Mouse (Mus musculus): Measurements from ENCODE around the gene Bcor. TPM values are rescaled to one million over a fixed set of nuclear protein-coding genes. Genes with fewer than 3 reads are reported as not detected.

Bcor gene
- polyA plus RNA-seq, 1 experiment from 2014 or later: 20.2 TPM

DNA sequence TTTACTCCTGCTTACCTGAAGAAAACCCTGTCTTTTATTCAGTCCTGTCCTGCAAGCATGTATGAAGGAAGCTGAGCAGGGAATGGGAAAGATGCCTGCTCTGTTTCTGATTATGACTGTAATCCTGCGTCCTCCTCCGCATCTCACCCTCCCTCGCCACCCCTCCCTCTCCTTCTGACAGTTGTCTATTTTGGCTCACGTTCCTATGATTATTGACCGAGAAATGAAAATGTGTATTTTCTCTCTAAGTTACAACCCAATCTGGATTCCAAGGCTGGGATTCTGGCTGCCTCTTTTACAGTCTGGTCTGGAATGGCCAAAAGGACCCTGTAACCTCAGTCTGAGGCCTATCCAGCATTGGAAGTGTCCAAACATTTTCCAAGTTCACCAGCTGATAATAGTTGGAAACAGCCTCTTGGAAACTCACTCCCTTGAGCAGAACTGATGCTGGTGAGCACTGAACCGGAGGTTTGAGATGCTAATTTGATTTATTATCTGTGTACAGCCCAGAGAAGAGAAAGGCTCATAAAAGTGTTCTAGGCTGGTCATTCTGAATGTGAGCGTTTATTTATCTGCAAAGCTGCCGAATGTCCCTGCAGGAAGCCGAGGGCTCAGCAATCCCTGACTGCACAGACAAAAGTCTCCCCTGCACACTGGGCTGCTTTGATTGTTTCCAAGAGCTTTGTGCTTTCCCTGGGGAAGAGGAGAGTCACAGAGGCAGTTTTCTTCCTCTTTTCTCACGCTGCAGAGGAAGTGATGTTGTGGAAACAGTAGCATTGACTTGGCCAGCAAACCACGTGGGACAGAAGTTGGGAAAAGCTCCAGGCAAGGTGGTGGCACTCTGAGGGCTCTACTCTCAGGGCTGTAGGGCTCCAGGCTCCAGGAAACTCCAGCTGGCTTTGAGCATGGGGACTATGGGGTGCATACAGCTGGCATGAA is 4.7 kb upstream of the Bcor start:
- WGBS (ENCODE audit: insufficient replicate concordance): 50% methylated on average over 11 of the region's 11 CpGs
- peaks cover 8% of the 10 kb centered on the region for H3K27me3 ChIP-seq (ENCODE audit: control insufficient read depth, insufficient read depth, low read length)
- H3K9me3 ChIP-seq (replicated peaks; ENCODE audit: control insufficient read depth, low read length): no peaks in the 10 kb centered on the region
- H3K27ac ChIP-seq (ENCODE audit: low read depth, low read length): peak overlapping the region; percentile 41; the same call in 1 of the 2 replicates
- no peak overlapping the region for H3K4me2 ChIP-seq
- no peak for ATAC-seq (replicated peaks; ENCODE audit: insufficient number of reproducible peaks, low FRiP score, low TSS enrichment)
- no peak overlapping the region for H3K4me3 ChIP-seq (ENCODE audit: low read depth, low read length)
- H3K9ac ChIP-seq (ENCODE audit: low read depth, low read length): no peak overlapping the region
- H3K36me3 ChIP-seq (ENCODE audit: control insufficient read depth, insufficient read depth, low read length): no peaks in the 10 kb centered on the region
- H3K4me1 ChIP-seq (ENCODE audit: control insufficient read depth, insufficient read depth, low read length): no peaks in the 10 kb centered on the region

DNA sequence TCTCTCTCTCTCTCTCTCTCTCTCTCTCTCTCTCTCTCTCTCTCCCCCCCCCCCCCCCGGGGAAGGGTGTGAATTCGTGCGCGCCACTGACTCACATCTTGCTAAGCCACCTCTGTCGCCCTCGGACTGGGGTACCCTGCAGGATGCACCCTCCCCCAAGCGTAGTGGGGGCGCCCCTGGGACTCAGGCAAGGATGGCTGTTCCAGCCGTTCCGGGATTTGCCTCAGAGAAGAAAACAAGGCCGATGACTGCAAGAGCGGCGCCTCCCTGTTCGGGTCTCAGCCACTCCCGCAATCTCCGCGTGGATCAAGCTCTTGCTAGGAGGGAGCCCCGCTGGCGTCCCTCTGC is 647 bp downstream of the Bcor start:
- no peak for ATAC-seq (replicated peaks; ENCODE audit: insufficient number of reproducible peaks, low FRiP score, low TSS enrichment)
- no peaks in the 10 kb centered on the region for H3K9me3 ChIP-seq (replicated peaks; ENCODE audit: control insufficient read depth, low read length)
- peaks cover 51% of the 10 kb centered on the region for H3K27me3 ChIP-seq (ENCODE audit: control insufficient read depth, insufficient read depth, low read length)
- peak overlapping the region; percentile 75 for H3K9ac ChIP-seq (ENCODE audit: low read depth, low read length)
- peaks cover 5% of the 10 kb centered on the region for H3K4me1 ChIP-seq (ENCODE audit: control insufficient read depth, insufficient read depth, low read length)
- peak overlapping the region; percentile 67 for H3K4me2 ChIP-seq
- H3K4me3 ChIP-seq (ENCODE audit: low read depth, low read length): peak overlapping the region; percentile 52
- no peaks in the 10 kb centered on the region for H3K36me3 ChIP-seq (ENCODE audit: control insufficient read depth, insufficient read depth, low read length)
- 0% methylated on average over 11 of the region's 19 CpGs for WGBS (ENCODE audit: insufficient replicate concordance)
- H3K27ac ChIP-seq (ENCODE audit: low read depth, low read length): peak overlapping the region; percentile 91

DNA sequence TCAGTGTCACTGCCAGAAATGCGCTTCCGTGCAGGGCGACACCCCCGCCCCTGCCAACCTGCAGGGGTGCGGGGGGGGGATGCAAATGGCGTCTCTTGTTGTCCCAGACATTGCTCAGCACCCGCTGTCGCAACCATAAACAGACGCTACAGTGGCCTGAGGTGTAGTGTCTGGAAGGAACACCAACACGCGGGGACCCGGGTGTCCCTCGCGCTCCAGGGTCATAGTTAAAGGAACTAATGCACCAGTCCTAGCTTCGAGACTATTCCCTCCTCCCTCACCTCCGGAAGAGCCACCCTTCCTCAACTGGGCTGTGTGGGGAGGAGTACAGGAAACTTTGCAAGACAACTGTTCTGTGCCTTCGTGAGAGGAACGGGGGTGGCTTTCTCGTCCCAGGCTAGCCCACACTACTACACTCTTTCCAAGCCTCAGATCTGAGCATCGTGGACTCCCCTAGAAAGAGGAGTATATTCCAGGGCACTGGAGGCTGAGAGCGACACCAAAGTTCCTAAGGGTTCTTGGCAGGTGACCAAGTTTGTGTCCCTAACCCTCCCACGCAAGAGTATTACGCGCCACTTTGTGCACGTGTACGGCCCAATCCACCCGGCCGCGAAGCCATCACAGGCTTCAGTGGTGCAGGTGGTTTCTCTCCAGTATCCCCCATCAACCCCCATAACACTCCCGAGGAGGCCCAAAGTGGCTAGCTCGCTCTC is 1.2 kb downstream of the Bcor start:
- Histone ChIP-seq H3K9ac (ENCODE audit: low read depth, low read length) (peak overlapping the region; percentile 75), H3K27ac (ENCODE audit: low read depth, low read length) (peak overlapping the region; percentile 91), H3K27me3 (ENCODE audit: control insufficient read depth, insufficient read depth, low read length) (peaks cover 51% of the 10 kb centered on the region), H3K4me3 (ENCODE audit: low read depth, low read length) (peak overlapping the region; percentile 52), H3K4me2 (peak overlapping the region; percentile 67), H3K36me3 (ENCODE audit: control insufficient read depth, insufficient read depth, low read length) (no peaks in the 10 kb centered on the region), H3K9me3 (replicated peaks; ENCODE audit: control insufficient read depth, low read length) (no peaks in the 10 kb centered on the region), H3K4me1 (ENCODE audit: control insufficient read depth, insufficient read depth, low read length) (peaks cover 5% of the 10 kb centered on the region)
- ATAC-seq (replicated peaks; ENCODE audit: insufficient number of reproducible peaks, low FRiP score, low TSS enrichment): 0 out of 2 replicates have a peak, but pooled peaks have one; percentile 19
- 5% methylated on average over 31 of the region's 31 CpGs for WGBS (ENCODE audit: insufficient replicate concordance)

GRCm38 (mm10) chrX:12158244-12158820 is 1.8 kb downstream of the Bcor start:
- Histone ChIP-seq H3K4me2 (peak overlapping the region; percentile 67), H3K36me3 (ENCODE audit: control insufficient read depth, insufficient read depth, low read length) (no peaks in the 10 kb centered on the region), H3K9ac (ENCODE audit: low read depth, low read length) (peak overlapping the region; percentile 58), H3K27ac (ENCODE audit: low read depth, low read length) (peak overlapping the region; percentile 91), H3K9me3 (replicated peaks; ENCODE audit: control insufficient read depth, low read length) (no peaks in the 10 kb centered on the region), H3K4me1 (ENCODE audit: control insufficient read depth, insufficient read depth, low read length) (peaks cover 5% of the 10 kb centered on the region), H3K27me3 (ENCODE audit: control insufficient read depth, insufficient read depth, low read length) (peaks cover 51% of the 10 kb centered on the region), H3K4me3 (ENCODE audit: low read depth, low read length) (peak overlapping the region; percentile 52)
- WGBS (ENCODE audit: insufficient replicate concordance): 5% methylated on average over 36 of the region's 44 CpGs
- peak; percentile 66; the same call in 1 of the 2 replicates for ATAC-seq (replicated peaks; ENCODE audit: insufficient number of reproducible peaks, low FRiP score, low TSS enrichment)

DNA sequence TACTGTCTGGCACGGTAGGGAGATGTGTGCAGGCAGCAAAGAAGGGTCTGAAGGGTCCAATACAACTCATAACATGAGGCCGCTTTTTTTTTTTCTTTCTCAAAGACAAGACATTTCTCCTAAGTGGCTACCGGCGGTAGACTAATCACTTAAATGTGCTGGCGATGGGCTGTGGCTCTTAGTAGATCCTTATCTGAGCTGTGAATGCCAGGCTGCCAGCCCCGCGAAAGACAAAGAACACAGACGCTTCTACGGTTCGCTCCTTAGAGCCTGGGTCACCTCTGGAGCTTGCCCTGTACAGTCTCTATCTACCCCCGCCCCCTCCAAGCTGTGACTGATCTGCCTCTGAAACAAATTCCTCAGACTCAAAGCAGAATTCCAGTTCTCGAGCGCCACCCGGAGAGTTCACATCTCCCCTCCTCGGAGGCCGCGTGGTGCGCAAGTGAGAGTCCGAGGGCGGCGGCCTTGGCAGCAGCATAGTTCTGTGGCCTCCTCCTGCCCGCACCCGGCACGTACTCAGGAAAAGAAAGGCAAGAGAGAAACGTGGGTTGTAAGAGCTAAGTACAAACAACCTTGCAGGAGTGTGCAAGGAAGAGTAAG is 2.7 kb downstream of the Bcor start:
- H3K9me3 ChIP-seq (replicated peaks; ENCODE audit: control insufficient read depth, low read length): no peaks in the 10 kb centered on the region
- H3K9ac ChIP-seq (ENCODE audit: low read depth, low read length): no peak overlapping the region
- peak overlapping the region; percentile 91; the same call in 1 of the 2 replicates for H3K27ac ChIP-seq (ENCODE audit: low read depth, low read length)
- no peak overlapping the region for H3K4me3 ChIP-seq (ENCODE audit: low read depth, low read length)
- peaks cover 8% of the 10 kb centered on the region for H3K4me1 ChIP-seq (ENCODE audit: control insufficient read depth, insufficient read depth, low read length)
- peaks cover 58% of the 10 kb centered on the region for H3K27me3 ChIP-seq (ENCODE audit: control insufficient read depth, insufficient read depth, low read length)
- peak overlapping the region; percentile 67 for H3K4me2 ChIP-seq
- 5% methylated on average over 25 of the region's 25 CpGs for WGBS (ENCODE audit: insufficient replicate concordance)
- no peaks in the 10 kb centered on the region for H3K36me3 ChIP-seq (ENCODE audit: control insufficient read depth, insufficient read depth, low read length)
- ATAC-seq (replicated peaks; ENCODE audit: insufficient number of reproducible peaks, low FRiP score, low TSS enrichment): peak; percentile 35

- Histone ChIP-seq H3K4me1 (ENCODE audit: control insufficient read depth, insufficient read depth, low read length) (peaks cover 12% of the 10 kb centered on the region), H3K27ac (ENCODE audit: low read depth, low read length) (peak overlapping the region; percentile 0; the same call in 1 of the 2 replicates), H3K4me2 (peak overlapping the region; percentile 64), H3K4me3 (ENCODE audit: low read depth, low read length) (peak overlapping the region; percentile 21), H3K36me3 (ENCODE audit: control insufficient read depth, insufficient read depth, low read length) (no peaks in the 10 kb centered on the region), H3K9me3 (replicated peaks; ENCODE audit: control insufficient read depth, low read length) (no peaks in the 10 kb centered on the region), H3K9ac (ENCODE audit: low read depth, low read length) (peak overlapping the region; percentile 56; the same call in 1 of the 2 replicates), H3K27me3 (ENCODE audit: control insufficient read depth, insufficient read depth, low read length) (peaks cover 70% of the 10 kb centered on the region)
- no peak for ATAC-seq (replicated peaks; ENCODE audit: insufficient number of reproducible peaks, low FRiP score, low TSS enrichment)
- WGBS (ENCODE audit: insufficient replicate concordance): 4% methylated on average over 29 of the region's 30 CpGs
Measured at GRCm38 (mm10) chrX:12155842-12156291, 4.3 kb downstream of the Bcor start.

DNA sequence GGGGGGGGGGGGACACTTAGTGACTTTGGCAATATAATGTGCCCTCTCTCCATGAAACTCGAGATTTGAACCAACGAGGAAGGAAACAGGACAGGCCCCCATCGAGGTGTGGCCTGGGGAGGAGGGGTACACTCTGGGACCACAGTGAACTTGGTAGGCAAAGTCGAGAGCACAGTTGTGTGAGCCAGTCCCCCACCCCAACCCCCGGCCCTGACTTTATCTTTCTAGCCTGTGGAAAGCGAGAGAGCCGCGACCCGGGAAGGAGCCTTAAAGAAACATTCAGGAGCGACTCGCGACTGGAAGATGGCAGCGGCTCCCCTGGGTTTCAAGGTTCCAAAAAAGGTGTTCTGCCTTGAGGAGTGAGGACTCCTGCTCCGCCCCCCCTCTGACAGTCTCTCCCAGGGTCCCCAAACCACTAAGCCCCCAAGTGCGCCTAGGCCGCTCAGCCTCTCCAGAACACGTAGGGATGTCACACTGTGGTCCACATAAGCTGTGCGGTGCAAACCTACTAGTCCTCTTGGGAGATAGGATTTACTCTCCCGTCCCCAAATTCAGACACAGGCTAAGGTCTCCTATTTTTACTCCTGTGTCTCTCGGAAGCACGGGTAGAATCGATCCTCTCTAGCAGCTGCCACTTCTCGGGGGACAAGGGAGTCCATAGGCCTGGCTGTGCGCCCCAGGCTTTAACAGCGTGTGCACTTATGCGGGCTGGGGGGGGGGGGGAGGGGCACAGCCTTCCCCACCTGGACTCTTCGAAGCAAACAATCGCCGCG is 4.9 kb downstream of the Bcor start:
- WGBS (ENCODE audit: insufficient replicate concordance): 7% methylated on average over 27 of the region's 30 CpGs
- peaks cover 70% of the 10 kb centered on the region for H3K27me3 ChIP-seq (ENCODE audit: control insufficient read depth, insufficient read depth, low read length)
- H3K4me3 ChIP-seq (ENCODE audit: low read depth, low read length): peak overlapping the region; percentile 21
- peak overlapping the region; percentile 0; the same call in 1 of the 2 replicates for H3K27ac ChIP-seq (ENCODE audit: low read depth, low read length)
- peak overlapping the region; percentile 28; the same call in 1 of the 2 replicates for H3K9ac ChIP-seq (ENCODE audit: low read depth, low read length)
- H3K4me2 ChIP-seq: peak overlapping the region; percentile 64
- H3K36me3 ChIP-seq (ENCODE audit: control insufficient read depth, insufficient read depth, low read length): no peaks in the 10 kb centered on the region
- ATAC-seq (replicated peaks; ENCODE audit: insufficient number of reproducible peaks, low FRiP score, low TSS enrichment): no peak
- no peaks in the 10 kb centered on the region for H3K9me3 ChIP-seq (replicated peaks; ENCODE audit: control insufficient read depth, low read length)
- peaks cover 18% of the 10 kb centered on the region for H3K4me1 ChIP-seq (ENCODE audit: control insufficient read depth, insufficient read depth, low read length)
